Mouse (Mus musculus): ENCODE measurements around the gene Tigd4. TPM values are rescaled to one million over a fixed set of nuclear protein-coding genes. Genes with fewer than 3 reads are reported as not detected.
"Not testable (repeated sequence)": the region's sequence is repeated elsewhere in the genome, so short reads cannot be mapped to it uniquely, and the experiment has no call there.

Tigd4 gene
- not detected in 2 replicates for polyA plus RNA-seq (2016; fragmentation: Nextera tagmentation; extraction: Ambion mirVana)

DNA sequence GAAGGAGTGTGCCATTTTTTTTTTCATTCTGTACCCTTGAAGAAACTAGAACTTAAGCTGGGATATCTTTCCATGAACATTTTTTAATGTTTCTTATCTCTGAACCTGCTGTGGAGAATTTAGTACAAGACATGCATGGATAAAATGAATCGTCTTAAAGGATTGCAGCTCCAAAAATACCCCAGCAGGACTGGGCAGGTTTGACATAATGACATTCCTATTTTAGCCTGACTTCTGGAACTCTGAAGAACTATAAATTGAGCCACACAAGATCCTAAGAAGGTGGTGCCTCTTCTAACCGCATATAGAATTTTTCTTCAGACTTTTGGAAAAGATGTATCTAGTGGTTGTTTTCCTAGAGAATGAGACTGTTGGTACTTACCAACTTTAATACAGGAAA is at the start of gene Tigd4:
Gene Tigd4, plus strand, starts transcription at position 301 of the 400 bp plus-strand sequence.
- H3K27me3 ChIP-seq = peaks cover 30% of the 10 kb centered on the region
- H3K4me1 ChIP-seq = peaks cover 11% of the 10 kb centered on the region; the same call in 1 of the 2 replicates
- no peak within 1 kb of the TSS for H3K4me2 ChIP-seq (replicated peaks)
- WGBS = 89% methylated on average over 2 of the region's 2 CpGs
- no peak within 1 kb of the TSS for H3K4me3 ChIP-seq
- H3K9ac ChIP-seq (replicated peaks) = no peak within 1 kb of the TSS
- no peaks in the 10 kb centered on the region for H3K9me3 ChIP-seq
- H3K36me3 ChIP-seq = no peaks in the 10 kb centered on the region
- ATAC-seq (ENCODE audit: low FRiP score, low read depth) = no peak
- H3K27ac ChIP-seq (replicated peaks) = no peak within 1 kb of the TSS

DNA sequence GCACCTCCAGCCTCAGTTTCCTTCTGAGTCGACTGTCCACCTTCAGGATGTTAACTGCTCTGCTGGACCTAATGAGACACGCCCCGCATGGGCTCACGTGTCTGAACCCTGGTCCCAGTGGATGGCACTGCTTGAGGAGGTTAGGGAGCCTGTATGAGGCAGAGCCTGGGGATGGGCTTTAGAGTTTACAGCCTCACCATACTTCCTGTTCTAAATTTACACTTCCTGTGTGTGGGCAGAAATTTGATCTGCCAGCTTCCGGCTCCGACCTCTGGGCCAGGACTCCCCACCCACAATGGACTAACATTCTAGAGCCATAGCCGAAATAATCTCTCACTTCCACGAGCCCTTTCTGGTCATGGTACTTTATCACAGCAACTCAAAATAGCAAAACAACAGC is 46.2 kb upstream of the Tigd4 start:
- Histone ChIP-seq H3K27me3 (no peaks in the 10 kb centered on the region), H3K36me3 (no peaks in the 10 kb centered on the region), H3K9me3 (no peaks in the 10 kb centered on the region), H3K4me1 (no peaks in the 10 kb centered on the region), H3K9ac (replicated peaks) (no peak overlapping the region), H3K27ac (replicated peaks) (no peak overlapping the region), H3K4me3 (no peak overlapping the region), H3K4me2 (replicated peaks) (no peak overlapping the region)
- ATAC-seq (ENCODE audit: low FRiP score, low read depth) = no peak
- WGBS = 84% methylated on average over 8 of the region's 8 CpGs

DNA sequence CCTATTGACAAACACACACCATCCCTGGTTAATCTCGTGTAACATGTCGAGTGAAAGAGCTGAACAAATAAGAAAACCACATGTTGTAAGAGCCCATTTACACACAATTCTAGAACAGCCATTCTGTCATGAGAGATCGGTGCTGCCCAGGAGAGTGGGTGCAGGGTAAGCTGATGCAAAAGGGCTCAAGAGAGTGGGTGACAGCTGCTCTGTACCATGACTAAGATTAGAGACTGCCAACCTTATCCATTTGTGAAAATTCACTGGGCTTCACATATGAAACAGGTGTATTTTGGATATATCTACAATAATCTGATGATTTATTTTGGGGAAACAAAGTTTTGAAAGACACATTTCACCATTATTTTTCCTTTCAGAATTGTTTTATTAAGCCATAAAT is 37.6 kb upstream of the Tigd4 start:
- Histone ChIP-seq H3K9ac (replicated peaks) (no peak overlapping the region), H3K27ac (replicated peaks) (no peak overlapping the region), H3K4me2 (replicated peaks) (no peak overlapping the region), H3K36me3 (no peaks in the 10 kb centered on the region), H3K9me3 (no peaks in the 10 kb centered on the region), H3K27me3 (no peaks in the 10 kb centered on the region), H3K4me3 (no peak overlapping the region), H3K4me1 (no peaks in the 10 kb centered on the region)
- 90% methylated on average over 3 of the region's 3 CpGs for WGBS
- ATAC-seq (ENCODE audit: low FRiP score, low read depth) = no peak

DNA sequence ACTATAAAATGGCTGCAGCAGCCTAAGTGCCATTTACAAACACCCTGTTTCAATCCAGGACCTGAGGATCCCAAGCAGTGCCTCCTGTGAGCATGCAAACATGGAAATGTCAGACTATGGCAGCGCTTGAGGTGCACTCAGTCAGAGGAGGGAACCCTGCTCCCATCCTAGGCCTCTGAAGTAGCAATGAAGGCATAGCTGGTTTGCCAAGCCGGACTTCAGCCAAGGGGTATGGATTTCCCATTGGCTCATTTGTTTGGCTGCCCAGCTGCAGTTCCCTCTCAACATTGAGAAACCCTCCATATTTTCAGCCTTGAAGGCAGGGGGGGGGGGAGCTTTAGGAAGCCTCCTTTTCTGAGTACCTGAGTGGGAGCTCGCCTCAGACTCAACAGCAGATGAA is 35.1 kb upstream of the Tigd4 start:
- Histone ChIP-seq H3K4me3 (no peak overlapping the region), H3K4me2 (replicated peaks) (no peak overlapping the region), H3K36me3 (no peaks in the 10 kb centered on the region), H3K27me3 (no peaks in the 10 kb centered on the region), H3K9me3 (no peaks in the 10 kb centered on the region), H3K4me1 (no peaks in the 10 kb centered on the region), H3K9ac (replicated peaks) (no peak overlapping the region), H3K27ac (replicated peaks) (no peak overlapping the region)
- WGBS = 95% methylated on average over 3 of the region's 3 CpGs
- ATAC-seq (ENCODE audit: low FRiP score, low read depth) = no peak

DNA sequence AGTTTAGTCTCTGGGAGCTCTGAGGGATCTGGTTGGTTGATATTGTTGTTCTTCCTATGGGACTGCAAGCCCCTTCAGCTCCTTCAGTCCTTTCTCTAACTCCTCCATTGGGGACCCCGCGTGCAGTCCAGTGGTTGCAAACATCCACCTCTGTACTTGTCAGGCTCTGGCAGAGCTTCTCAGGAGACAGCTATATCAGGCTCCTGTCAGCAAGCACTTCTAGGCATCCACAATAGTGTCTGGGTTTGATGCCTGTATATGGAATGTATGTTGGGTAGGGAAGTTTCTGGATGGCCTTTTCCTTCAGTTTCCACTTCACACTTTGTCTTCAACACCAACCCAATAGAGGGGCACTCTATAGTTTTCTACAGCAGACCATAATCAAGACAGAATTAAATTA is 30.5 kb upstream of the Tigd4 start:
- H3K27ac ChIP-seq (replicated peaks); H3K4me2 ChIP-seq (replicated peaks); H3K9me3 ChIP-seq; H3K9ac ChIP-seq (replicated peaks); H3K4me3 ChIP-seq; ATAC-seq (ENCODE audit: low FRiP score, low read depth); H3K36me3 ChIP-seq; H3K4me1 ChIP-seq; H3K27me3 ChIP-seq: not testable (repeated sequence)
- 90% methylated on average over 2 of the region's 2 CpGs for WGBS

GRCm38 (mm10) chr3:84563415-84563814 is 30.0 kb upstream of the Tigd4 start:
- H3K36me3 ChIP-seq = no peaks in the 10 kb centered on the region
- H3K9ac ChIP-seq (replicated peaks) = no peak overlapping the region
- no peaks in the 10 kb centered on the region for H3K27me3 ChIP-seq
- H3K4me2 ChIP-seq (replicated peaks) = no peak overlapping the region
- no peak for ATAC-seq (ENCODE audit: low FRiP score, low read depth)
- H3K27ac ChIP-seq (replicated peaks) = no peak overlapping the region
- no peak overlapping the region for H3K4me3 ChIP-seq
- WGBS = 95% methylated on average over 4 of the region's 4 CpGs
- no peaks in the 10 kb centered on the region for H3K9me3 ChIP-seq
- H3K4me1 ChIP-seq = no peaks in the 10 kb centered on the region

DNA sequence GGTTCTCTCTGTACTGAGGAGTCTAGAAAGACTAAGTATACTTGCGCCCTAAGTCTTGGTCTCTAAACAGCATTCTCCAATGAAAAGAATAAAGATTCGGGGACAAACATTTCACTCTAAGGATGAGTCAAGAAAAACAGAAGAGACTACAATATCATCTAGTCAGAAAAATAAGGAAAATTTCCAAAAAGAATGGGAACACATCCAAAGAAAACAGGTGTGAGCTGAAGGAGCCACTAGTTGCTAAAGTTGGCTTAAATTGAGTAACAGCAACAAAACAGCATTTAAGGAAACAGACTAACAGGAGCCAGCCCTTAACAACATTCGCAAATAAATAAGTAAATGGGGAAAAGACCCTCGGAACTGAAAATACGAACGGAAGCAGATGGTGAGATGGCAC is 24.8 kb upstream of the Tigd4 start:
- WGBS = 94% methylated on average over 6 of the region's 6 CpGs
- Histone ChIP-seq H3K9ac (replicated peaks) (no peak overlapping the region), H3K4me1 (no peaks in the 10 kb centered on the region), H3K4me3 (no peak overlapping the region), H3K4me2 (replicated peaks) (no peak overlapping the region), H3K27me3 (no peaks in the 10 kb centered on the region), H3K27ac (replicated peaks) (no peak overlapping the region), H3K36me3 (no peaks in the 10 kb centered on the region), H3K9me3 (no peaks in the 10 kb centered on the region)
- ATAC-seq (ENCODE audit: low FRiP score, low read depth) = no peak

DNA sequence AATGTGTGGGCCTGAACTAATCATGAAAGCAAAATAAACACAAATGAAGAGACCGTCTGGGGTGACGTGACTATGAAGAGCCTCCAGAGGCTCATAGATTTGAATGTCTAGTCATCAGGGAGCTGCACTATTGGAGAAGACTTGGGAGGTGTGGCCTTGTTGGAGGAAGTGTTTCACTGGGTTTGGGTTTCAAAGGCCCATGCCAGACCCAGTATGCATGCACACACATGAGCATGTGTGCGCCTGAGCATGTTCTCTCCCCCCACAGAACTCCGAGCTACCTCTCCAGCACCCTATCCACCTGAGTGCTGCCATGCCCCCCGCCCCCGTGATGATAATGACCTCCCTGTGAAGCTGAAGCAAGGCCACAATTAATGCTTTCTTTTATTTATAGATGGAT is 23.8 kb upstream of the Tigd4 start:
- 82% methylated on average over 6 of the region's 6 CpGs for WGBS
- no peak for ATAC-seq (ENCODE audit: low FRiP score, low read depth)
- Histone ChIP-seq H3K9ac (replicated peaks) (no peak overlapping the region), H3K36me3 (no peaks in the 10 kb centered on the region), H3K9me3 (no peaks in the 10 kb centered on the region), H3K27ac (replicated peaks) (no peak overlapping the region), H3K4me2 (replicated peaks) (no peak overlapping the region), H3K4me1 (no peaks in the 10 kb centered on the region), H3K27me3 (no peaks in the 10 kb centered on the region), H3K4me3 (no peak overlapping the region)

- no peaks in the 10 kb centered on the region for H3K27me3 ChIP-seq
- H3K27ac ChIP-seq (replicated peaks) = no peak overlapping the region
- no peaks in the 10 kb centered on the region for H3K9me3 ChIP-seq
- WGBS = 97% methylated on average over 3 of the region's 3 CpGs
- H3K4me1 ChIP-seq = no peaks in the 10 kb centered on the region
- H3K4me3 ChIP-seq = no peak overlapping the region
- ATAC-seq (ENCODE audit: low FRiP score, low read depth) = no peak
- H3K4me2 ChIP-seq (replicated peaks) = no peak overlapping the region
- H3K36me3 ChIP-seq = no peaks in the 10 kb centered on the region
- no peak overlapping the region for H3K9ac ChIP-seq (replicated peaks)
Measured at GRCm38 (mm10) chr3:84570501-84570900, 22.9 kb upstream of the Tigd4 start.

DNA sequence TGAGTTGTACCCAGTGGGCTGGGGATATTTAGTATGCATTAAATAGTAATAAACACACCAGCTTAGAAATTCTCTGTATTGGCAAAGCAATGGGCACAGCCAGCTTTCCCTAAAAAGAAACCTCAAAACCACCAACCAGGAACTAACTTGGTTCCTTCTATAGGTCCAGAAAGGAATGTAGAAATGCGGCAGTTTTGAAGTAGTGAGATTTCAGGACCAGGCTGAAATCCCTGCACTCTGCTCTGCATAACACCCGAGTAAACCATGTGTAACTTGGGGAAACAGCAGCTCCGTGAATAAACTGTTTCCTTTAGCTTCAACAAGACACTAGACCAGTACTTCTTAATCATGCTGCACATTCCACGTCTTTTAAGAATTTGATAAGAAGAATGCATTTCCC is 12.7 kb upstream of the Tigd4 start:
- H3K36me3 ChIP-seq = no peaks in the 10 kb centered on the region
- no peaks in the 10 kb centered on the region for H3K9me3 ChIP-seq
- no peak overlapping the region; the same call in 1 of the 2 replicates for H3K9ac ChIP-seq (replicated peaks)
- 71% methylated on average over 4 of the region's 4 CpGs for WGBS
- no peak overlapping the region for H3K27ac ChIP-seq (replicated peaks)
- H3K4me2 ChIP-seq (replicated peaks) = peak overlapping the region; percentile 65; the same call in 1 of the 2 replicates
- no peak overlapping the region for H3K4me3 ChIP-seq
- no peaks in the 10 kb centered on the region for H3K27me3 ChIP-seq
- H3K4me1 ChIP-seq = peaks cover 25% of the 10 kb centered on the region
- no peak for ATAC-seq (ENCODE audit: low FRiP score, low read depth)

DNA sequence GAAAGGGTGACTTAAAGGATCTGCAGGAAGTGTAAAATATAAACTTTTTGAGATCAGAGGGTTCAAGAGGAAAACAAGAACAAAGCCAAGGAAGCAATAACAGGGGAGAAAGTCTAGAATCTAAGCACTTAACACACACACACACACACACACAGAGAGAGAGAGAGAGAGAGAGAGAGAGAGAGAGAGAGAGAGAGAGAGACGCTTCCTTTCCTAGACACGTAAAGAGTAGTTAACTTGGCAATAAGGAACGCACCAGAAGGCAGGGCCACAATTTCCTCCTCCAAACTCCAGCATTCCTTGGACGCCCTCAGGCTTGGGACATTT is 11.7 kb upstream of the Tigd4 start:
- Histone ChIP-seq H3K27me3 (no peaks in the 10 kb centered on the region), H3K9ac (replicated peaks) (peak overlapping the region; percentile 79), H3K4me1 (peaks cover 25% of the 10 kb centered on the region), H3K27ac (replicated peaks) (peak overlapping the region; percentile 91), H3K36me3 (no peaks in the 10 kb centered on the region), H3K9me3 (no peaks in the 10 kb centered on the region), H3K4me3 (peak overlapping the region; percentile 76), H3K4me2 (replicated peaks) (peak overlapping the region; percentile 65)
- 0% methylated on average over 4 of the region's 4 CpGs for WGBS
- no peak for ATAC-seq (ENCODE audit: low FRiP score, low read depth)

DNA sequence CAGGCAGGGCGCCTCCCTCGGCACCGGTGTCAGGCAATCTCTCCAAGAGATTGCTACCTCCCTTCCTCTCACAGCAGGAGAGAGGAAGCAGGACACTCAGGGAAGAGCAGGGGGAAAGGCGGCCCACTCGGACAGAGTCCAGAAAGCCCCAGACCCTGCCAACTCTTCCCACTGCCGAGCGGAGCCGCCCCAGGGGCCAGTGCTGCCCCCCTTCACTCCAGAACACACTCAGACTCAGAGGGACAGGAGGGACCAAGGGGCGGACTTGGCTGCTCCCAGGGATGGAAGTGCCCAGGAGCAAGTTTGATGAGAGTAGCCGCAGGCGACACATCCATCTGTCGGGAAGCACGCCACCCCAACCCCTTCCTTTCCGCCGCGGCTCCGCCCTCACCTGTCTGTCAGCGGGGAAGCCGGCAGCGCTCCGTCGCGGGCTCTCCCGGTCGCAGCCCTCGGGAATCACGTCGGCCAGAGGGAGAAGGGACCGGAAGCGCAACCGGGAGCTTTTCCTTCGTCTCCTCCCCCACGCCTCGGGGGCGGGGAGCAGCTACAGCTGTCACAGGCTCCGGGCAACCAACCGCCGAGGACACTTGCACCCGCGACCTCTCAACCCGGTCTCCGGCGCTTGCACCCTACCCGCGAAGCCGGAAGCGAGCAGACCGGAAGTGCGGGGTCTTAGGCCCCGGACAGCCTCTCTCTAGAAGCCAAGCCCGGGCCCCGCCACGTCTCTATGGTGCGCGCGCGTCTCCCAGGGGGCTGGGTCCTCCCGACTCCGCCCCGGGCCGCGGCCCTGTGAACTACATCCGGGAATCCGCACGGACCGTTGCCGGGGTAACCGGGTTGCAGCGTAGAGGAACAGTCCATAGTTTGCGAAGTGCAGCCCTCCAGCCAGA is 11.1 kb upstream of the Tigd4 start, which contains the start of gene Arfip1:
Gene Arfip1, minus strand, starts transcription at position 603 of the 890 bp plus-strand sequence.
- Histone ChIP-seq H3K4me2 (replicated peaks) (peak within 1 kb of the TSS; percentile 65), H3K36me3 (no peaks in the 10 kb centered on the region), H3K27me3 (no peaks in the 10 kb centered on the region), H3K9ac (replicated peaks) (peak within 1 kb of the TSS; percentile 79), H3K27ac (replicated peaks) (peak within 1 kb of the TSS; percentile 91), H3K9me3 (no peaks in the 10 kb centered on the region), H3K4me3 (peak within 1 kb of the TSS; percentile 76), H3K4me1 (peaks cover 25% of the 10 kb centered on the region)
- peak; percentile 100 for ATAC-seq (ENCODE audit: low FRiP score, low read depth)
- under 1% methylated on average over 69 of the region's 70 CpGs for WGBS

Measured in midbrain, embryonic 12.5 days (tissue).